Mouse (Mus musculus) ovary, postnatal 10 days (tissue): ENCODE measurements around the gene Sgsm2.

Experiments used
- DNase-seq: peaks from one replicate; pipeline ENCODE4 v3.0.0; 2022; ENCODE audit warnings: low spot score

The Sgsm2 gene

DNA sequence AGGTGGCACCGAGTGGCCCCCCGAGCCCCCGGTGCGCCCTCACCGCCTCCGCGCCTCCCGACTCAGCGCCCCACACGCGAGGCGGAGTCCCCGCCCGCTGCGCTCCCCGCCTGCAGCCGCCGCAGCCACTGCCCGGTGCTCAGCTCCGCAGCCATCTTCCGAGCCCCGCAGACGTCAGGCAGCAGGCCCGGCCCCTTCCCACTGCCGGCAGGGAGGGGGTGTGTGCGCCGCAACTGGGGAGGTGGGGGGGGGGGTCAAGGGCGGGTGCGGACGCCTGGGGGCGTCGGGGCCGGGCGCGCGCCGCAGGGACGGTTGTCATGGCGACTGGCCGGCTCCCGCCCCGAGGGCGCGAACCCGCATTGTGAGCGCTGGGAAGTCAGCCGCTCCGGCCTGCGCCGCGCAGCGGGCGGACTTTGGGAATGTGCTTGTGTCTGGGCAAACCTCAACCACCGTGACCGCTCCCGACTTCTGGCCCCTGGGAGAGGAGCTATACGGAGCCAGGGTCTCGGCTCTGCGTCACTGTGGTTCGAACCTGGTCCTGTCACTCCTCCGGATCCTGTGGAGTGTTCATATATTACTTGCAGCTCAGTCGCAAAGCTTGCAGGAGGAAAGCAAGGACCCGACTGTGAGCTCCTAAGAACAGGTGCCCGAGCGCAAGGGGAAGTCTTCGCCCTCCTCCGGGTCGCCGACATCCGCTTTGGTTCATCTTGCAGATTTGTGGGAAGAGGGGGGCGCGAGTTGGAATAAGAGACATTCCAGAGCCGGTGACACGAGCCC lies at the start of gene Sgsm2:
Gene Sgsm2, minus strand, starts transcription at position 160 of the 777 bp plus-strand sequence.
- peak; percentile 55 for DNase-seq

DNA sequence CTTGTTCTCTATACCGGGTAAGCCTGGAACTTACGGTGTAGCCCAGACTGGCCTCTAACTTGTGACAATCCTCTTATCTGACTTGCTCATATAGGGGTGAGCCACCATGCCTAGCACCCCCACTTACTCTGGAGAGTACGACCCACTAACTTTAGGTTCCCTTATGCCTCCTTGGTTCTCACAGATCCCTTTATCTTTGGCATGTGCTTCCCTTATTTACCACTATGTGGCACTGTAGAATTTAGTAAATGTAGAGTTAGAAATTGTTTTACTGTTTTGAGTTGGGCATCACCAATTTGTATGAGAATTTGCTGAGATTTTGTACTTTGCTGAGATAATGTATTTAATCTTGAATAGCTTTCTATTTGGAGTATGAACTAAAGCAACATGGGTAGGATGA lies 49.5 kb upstream of the Sgsm2 start:
- DNase-seq: no peak

DNA sequence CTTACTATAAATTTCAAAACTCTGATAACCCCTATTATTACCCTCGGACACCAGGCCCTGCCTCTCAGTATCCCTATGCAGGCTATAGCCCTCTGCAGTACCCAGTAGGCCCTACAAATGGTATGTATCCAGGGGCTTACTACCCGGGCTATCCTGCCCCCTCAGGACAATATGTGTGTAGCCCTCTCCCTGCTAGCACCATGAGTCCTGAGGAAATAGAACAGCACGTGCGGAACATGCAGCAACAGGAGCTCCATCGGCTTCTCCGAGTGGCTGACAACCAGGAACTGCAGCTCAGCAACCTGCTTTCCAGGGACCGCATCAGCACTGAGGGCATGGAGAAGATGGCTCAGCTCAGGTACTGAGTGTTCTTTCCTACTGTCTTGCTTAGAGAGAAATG lies 33.5 kb upstream of the Sgsm2 start:
- no peak for DNase-seq

DNA sequence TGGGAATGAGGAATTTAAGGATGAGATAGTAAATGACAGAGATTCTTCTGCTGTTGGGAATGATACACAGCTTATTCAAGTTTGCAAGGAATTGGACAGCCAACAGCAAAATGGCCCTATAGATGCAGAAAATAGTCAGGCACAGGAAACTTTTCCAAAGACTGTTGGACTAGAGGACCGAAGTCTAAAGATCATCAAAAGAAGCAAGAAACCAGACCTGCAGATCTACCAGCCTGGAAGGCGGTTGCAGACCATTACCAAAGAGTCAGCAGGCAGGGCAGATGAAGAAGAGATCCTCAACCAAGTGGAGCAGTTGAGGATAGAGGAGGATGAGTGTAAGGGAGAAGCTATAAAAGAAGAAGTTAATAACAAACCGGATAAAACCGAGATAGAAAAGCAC lies 32.3 kb upstream of the Sgsm2 start:
- no peak for DNase-seq

DNA sequence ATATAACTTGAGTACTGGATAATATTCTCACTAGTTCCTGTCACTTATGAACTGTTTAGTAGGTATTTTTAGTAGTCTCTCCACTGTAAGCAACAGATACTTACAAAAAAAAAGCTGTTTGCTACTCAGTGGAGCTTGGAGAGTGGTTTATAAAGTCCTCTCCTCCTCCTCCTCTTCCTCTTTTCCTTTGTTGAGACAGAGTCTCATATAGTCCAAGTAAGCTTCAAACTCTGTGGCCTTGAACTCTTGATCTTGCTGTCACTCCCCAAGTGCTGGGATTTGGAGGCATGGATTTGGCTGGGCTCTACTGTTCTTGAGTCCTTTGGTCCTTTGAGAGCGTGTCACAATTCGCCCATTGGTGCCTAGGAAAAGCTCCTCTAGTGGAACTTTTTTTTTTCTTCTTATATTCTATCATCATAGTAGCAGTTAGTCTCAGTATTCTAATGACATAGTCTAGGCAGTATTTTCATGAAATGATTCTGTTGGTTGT lies 30.4 kb upstream of the Sgsm2 start:
- DNase-seq: no peak

DNA sequence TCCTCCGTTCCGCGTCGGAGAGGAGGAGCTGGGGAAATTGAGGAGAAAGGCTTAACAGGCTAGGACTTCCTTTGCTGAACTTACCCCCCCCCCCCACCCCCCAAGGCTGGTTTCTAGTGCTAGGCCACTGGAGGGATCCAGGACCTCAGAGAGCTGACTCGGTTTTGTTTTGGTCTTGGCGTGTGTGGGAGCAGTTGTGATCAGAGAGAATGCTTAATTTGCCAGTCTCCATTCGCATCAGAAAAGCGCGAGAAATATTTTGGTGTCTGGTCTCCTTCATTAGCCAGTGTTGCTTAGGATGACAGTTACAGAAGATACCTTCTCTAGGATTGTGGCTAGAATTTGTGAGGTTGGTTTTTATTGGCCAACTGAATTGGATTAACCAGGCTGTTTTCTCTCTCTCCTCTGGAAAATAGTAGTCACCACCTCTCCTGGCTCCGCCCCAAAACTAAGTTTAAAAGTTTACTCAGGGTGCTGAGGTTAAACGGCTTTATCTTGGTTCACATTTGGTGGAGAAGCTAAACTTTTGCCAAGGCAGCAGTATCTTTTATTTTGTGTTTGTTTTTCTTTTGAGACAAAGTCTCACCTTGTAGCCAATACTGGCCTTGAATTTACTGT lies 29.6 kb upstream of the Sgsm2 start:
- DNase-seq: no peak

DNA sequence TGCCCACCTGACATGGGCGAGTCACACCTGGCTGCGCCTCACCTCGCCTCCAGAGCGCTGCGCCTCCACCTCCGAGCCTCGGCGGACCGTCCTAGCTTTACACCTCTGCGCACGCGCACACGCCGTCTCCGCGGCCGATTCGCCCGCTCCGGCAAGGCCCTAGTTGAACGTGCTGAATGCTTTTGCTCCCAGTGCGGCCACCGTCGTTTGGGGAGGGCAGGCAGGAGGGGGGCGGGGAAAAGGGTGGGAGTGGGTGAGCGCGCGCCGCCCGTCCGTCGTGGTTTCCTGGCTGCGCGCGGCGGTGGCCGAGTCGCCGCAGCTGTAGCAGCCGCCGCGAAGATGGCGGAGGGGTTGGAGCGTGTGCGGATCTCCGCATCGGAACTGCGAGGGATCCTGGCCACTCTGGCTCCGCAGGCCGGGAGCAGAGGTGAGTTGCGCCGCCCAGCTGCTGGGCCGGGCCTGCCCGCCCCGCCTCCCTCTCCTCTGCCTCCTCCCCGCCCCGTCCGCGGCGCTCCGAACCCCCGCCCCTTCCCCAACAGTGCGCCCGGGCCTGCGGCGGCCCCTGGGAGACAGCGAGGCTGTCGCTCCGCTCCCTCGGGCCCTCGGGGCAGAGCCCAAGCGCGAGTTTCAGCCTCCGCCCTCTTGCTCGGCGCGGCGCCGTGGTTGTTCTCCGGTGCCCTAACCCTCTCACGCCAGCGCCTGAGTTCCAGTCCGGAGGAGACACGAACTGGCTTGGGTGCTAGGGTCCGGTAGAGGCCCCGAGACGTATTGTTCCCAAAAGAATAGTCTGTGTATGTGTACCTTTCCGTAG lies 28.9 kb upstream of the Sgsm2 start, which contains the start of the genes Smg6 and Srr:
Gene Smg6, plus strand, starts transcription at position 247 of the 811 bp plus-strand sequence.
Gene Srr, minus strand, starts transcription at position 372 of the 811 bp plus-strand sequence.
- DNase-seq: peak; percentile 85

DNA sequence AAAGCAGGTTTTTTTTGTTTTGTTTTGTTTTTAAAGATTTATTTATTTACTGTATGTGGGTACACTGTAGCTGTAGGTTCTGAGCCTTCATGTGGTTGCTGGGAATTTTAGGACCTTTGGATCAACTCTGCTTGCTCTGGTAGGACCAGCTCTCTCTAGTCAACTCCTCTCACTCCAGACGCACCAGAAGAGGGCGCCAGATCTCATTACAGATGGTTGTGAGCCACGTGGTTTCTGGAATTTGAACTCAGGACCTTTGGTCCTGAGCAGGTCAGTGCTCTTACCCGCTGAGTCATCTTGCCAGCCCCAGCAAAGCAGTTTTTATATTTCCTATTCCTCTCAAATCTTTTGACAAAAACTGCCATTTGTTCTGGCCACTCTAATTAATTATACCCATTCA lies 27.3 kb upstream of the Sgsm2 start:
- no peak for DNase-seq

DNA sequence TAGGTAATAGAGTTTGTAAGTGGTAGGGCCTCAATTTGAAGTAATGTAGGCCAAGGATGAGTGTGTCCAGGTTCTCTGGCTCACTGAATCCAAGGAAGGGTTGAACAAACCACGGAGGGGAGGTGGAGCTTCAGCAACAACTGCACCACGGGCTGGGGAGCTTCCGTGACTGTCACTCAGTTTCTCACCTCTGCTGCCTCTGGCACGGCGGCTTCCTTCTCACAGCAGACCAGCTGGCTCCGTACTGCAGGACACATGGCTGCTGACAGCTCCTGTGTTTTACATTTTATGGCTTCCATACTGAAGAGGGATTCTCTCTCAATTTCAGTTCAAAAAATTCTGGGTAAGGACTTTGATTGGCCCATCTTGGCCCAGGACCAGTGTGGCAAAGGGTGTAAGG lies 22.4 kb upstream of the Sgsm2 start:
- DNase-seq: no peak

DNA sequence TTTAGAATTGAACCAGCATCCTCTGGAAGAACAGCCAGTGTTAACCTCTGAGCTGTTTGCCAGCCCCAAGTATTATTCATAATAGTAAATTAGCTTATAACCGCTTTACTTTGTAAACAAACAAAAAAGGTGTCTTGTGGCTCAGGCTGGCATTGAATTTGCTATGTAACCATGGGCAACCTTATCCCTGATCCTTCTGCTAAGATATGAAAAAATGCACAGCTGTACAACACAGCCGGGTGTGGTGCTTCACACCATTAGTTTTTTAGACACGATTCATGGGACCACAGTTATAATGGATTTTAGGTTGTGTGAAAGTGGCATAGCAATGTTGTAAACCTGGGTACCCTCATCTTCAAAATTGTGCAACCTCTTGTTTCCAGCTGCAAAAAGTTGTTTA lies 15.6 kb upstream of the Sgsm2 start:
- DNase-seq: no peak

DNA sequence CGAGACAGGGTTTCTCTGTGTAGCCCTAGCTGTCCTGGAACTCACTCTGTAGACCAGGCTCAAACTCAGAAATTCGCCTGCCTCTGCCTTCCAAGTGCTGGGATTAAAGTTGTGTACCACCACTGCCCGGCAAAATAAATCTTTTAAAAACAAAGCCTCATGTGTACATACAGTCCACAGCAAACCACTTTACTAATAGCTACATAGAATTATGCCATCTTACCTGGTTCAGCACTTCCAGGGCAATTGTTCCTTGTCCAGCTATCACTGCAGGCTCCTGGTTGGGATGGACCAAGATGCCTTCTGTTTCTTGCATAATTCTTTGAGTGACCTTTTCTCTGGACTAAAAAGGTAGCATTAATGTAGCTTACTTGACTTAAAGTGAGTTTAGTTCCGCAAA lies 13.1 kb upstream of the Sgsm2 start:
- DNase-seq: no peak

DNA sequence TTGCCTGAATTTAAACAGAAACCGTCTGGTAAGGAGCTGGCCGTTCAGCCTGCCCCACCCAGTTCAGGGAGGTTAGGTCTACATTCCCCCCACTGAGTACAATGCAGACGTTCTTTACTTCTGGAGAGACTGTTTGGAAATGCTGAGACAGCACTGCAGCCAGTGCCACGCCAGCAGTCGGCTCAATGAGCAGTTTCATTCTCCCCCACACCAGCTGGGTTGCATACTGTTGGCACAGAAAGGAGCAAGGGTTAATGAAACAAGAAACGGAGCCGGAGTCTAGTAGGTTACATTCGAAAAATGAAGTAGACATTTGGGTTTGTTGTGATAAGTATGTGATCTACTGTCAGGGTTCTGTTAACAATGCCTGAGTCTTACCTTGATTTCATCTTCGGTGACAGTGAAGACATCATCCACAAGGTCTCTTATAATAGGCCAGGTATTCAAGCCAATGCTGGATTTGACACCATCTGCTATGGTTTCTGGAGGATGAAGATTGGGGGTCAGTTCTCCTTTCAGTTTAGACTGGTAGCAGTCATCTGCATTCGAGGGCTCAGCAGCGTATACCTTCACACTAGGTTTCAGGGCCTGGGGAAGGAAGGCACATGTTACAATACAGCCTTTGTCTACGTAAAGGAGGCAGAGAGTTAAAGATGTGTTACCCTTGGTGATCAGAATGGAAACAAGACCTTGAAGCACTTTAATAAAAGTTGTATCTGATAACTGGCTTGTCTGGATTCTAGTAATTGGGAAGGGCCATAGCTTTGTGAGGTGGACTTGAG lies 11.9 kb upstream of the Sgsm2 start:
- DNase-seq: no peak

DNA sequence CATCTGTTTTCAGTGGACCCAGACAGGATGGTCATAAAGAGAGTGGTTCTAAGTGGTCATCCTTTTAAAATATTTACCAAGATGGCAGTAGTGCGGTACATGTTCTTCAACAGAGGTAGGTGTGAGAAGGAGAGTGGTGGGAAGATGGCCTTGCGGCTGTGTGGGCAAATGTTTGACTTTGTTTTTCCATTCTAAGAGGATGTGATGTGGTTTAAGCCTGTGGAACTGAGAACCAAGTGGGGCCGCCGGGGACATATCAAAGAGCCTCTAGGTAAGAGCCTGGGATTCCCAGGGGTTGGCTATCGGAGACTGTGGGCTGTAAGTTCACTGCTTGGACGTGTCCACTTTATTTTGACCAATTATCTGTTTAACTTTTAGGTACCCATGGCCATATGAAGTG lies 11.0 kb upstream of the Sgsm2 start:
- no peak for DNase-seq

DNA sequence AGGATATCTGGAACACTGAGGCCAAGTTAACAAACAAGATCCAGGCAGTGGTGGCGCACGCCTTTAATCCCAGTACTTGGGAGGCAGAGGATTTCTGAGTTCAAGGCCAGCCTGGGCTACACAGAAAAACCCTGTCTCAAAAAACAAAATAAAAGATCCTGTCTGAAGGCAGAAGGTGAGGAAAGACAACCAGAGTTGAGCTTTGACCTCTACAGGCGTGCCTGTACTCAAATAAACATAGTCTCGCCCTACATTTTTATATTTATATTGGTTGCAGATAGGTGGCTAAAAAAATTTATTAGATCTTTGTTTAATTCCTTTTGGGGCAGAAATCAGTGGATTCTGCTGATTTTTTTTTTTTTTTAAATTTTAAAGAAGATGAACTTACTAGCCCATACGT lies 5.6 kb upstream of the Sgsm2 start:
- DNase-seq: no peak

DNA sequence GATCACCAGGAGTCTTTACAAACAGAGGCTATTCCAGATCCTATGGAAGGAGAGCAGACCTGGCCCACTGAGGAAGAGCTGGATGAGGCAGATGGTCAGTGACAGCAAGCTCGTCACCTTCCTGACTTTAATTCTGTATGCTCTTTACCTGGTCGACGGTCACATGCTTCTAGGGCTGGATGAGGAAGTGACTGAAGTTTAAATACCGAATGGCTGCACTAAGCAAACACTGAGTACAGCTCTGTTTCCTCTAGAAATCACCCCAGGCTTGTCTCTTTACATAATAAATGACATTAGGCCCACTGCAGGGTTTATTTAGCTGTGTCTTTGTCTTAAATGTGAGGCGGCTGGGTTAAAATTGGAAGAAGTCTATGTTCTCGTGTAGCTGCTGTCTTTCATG lies 4.7 kb upstream of the Sgsm2 start:
- no peak for DNase-seq

DNA sequence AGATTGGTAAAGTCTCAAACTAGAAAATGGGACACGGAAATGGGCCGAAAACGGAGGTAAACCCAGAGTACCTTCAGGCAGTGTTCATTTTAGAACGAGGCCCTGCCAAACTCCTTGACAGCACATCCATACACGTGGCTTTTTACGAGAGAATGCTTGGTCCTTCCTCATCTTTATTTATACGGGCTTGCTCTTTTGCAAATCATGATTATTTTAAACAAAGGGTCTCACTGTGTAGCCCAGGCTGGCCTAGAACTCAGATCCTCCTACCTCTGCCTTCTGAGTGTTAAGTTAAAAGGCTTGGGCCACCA lies 1.6 kb upstream of the Sgsm2 start:
- DNase-seq: no peak

DNA sequence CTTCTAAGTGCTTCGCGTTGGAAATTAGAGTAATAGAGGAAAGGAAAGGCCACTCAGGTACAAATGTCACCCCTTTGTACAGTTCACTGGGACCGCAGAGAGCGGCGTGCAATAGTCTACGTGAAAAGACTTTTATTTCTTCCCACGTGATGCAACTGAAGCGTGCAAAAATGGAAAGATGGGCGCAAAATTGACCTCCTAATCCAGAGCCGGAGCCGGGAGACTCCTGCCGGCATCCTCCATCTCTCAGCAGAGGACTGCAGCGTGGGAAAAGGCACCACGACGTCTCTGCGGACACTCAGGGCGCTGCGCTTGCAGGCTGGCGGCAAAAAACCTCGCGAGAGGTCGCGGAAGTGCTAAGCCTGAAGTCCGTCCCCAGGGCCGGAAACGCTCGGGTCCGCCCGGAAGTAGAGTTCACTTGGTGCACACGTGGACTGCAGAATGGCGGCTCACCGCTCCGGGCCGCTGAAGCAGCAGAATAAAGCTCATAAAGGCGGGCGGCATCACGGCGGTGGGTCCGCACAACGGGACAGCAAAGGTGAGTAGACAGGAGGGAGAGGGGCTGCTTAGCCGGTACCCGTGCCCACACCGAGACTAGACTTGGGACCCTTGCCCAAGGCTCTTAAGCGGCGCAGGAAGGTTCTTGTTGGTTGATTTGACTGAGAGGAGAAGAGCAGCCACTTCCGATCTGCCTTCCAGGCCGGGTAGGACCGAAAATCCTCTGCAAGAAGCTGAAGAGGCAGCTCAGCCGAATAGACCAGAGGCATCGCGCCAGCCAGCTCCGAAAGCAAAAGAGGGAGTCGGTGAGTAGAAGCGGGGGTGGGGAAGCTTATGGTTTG lies 1.0 kb upstream of the Sgsm2 start, which contains the start of gene Tsr1:
Gene Tsr1, plus strand, starts transcription at position 394 of the 839 bp plus-strand sequence.
- DNase-seq: peak; percentile 69

DNA sequence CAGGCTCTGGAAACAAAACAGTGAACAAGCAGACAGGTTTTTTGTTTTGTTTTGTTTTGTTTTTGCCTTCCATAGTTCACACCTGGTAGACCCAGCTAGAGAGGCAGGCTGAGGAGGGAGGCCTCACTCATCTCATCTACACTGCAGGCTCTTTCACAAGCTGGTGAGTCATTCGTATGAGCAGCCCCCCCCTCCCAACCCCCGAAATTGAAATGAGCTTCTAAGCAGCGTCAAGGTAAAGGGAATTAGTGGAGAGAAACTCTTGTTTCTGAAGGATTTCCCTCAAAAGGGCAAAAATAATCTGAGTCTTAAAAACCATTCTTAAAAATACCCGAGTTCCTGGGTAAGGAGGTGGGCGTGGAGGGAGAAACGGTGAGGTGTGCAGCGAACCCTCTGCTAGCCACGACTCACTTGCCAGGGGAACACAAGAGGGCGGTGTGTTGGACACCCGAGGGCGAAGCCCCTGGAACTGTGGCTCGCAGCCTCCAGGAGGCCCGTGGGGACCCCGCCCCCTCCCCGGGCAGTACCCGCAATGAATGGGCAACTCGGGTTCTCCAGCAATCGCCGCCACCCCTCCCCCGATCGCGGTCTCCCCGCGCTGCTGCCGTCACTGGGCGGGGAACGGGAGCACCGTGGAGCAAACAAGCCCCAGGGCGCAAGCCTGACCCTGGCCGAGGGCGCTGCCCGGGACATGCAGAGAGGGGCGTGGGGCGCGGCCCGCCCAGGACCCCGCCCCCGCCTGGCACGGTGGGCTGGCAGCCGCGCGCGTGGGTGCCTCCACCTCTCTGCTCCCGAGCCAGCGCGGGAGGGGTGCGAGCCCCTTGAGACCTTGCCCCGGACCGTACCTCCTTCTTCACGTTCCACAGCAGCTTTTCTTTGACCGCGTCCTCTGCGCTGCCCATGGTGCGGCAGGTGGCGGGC lies 620 bp downstream of the Sgsm2 start:
- peak; percentile 41 for DNase-seq

DNA sequence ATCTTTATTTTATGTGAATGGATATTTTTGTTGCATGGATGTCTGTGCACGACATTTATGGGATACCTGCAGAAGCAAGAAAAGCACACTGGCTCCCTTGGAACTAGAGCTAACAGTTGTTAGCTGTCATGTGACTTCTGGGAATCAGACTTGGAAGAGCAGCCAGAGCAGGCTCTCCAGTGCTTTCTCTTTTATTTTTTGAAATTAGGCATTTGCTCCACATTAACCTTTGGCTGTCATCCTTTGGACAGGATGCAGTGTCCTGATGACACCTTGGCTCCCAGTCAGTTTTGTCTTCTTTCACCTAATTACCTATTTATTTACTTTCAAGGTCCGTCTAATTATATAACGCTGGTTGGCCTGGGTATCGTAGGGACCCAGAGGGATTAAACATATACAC lies 2.2 kb downstream of the Sgsm2 start:
- DNase-seq: no peak

DNA sequence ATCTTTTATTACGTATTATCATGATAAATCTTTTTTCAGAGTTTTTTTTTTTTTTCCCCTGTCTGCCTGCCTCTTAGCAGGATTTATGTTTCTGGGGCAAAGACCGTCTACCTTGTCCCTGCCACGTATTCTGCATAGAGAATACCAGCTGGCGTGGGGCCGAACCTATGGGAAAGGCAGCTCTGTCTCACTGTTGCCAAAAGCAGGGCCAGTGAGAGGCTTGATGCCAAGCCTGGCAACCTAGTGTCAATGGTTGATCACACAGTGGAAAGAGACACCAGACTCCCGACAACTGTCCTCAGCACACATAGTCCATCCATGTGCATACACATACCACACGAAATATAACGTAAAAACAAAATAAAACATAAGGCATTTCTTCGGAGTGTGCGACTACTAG lies 13.8 kb downstream of the Sgsm2 start:
- DNase-seq: no peak
